Mouse (Mus musculus) liver, postnatal 0 days (tissue): ENCODE data around the gene Traf4. TPM values are rescaled to one million over a fixed set of nuclear protein-coding genes. Genes with fewer than 3 reads are reported as not detected.

Source experiments
- ATAC-seq: fragments of 200-750 bp; cut with Nextera tagmentation; 2 replicates; pipeline ENCODE4 v1.8.0; 2017; ENCODE audit warnings: mild to moderate bottlenecking, moderate library complexity
- DNase-seq: peaks from one replicate; pipeline ENCODE4 v3.0.0-alpha.2; 2016
- H3K27ac ChIP-seq: fragments of 300-500 bp; sonication (generic); 2 replicates; pipeline ENCODE4 v1.5.1; 2014; ENCODE audit warnings: antibody characterized with exemption, moderate library complexity, mild to moderate bottlenecking, low read depth
- H3K27me3 ChIP-seq: fragments of 300-500 bp; sonication (generic); 2 replicates; pipeline ENCODE4 v1.6.1; 2014; ENCODE audit warnings: low read length, control low read depth, mixed read lengths; ENCODE audit not compliant: insufficient read depth
- H3K36me3 ChIP-seq: fragments of 300-500 bp; sonication (generic); replicated peaks from 2 replicates; pipeline ENCODE4 v1.6.1; 2014; ENCODE audit warnings: mild to moderate bottlenecking, control low read depth, low read length, moderate library complexity, mixed read lengths; ENCODE audit not compliant: insufficient read depth
- H3K4me1 ChIP-seq: fragments of 300-500 bp; sonication (generic); 2 replicates; pipeline ENCODE4 v1.6.1; 2014; ENCODE audit warnings: antibody characterized with exemption, mild to moderate bottlenecking, control low read depth; ENCODE audit not compliant: insufficient read depth
- H3K4me2 ChIP-seq: fragments of 300-500 bp; sonication (generic); 2 replicates; pipeline ENCODE4 v1.6.1; 2014; ENCODE audit warnings: low read depth, mild to moderate bottlenecking, low read length, moderate library complexity, mixed read lengths
- H3K4me3 ChIP-seq: fragments of 300-500 bp; sonication (generic); 2 replicates; pipeline ENCODE4 v1.5.1; 2014; ENCODE audit warnings: low read depth, low read length
- H3K9ac ChIP-seq: fragments of 300-500 bp; sonication (generic); replicated peaks from 2 replicates; pipeline ENCODE4 v1.6.1; 2014; ENCODE audit warnings: mild to moderate bottlenecking, moderate library complexity
- H3K9me3 ChIP-seq: fragments of 300-500 bp; sonication (generic); 2 replicates; pipeline ENCODE4 v1.6.1; 2016; ENCODE audit warnings: mild to moderate bottlenecking, control low read depth, low read length, mixed read lengths
- CTCF ChIP-seq: sonication (generic); IDR thresholded peaks from 2 replicates; pipeline ENCODE4 v1.5.1; 2016; ENCODE audit warnings: antibody characterized with exemption, low read depth
- EP300 ChIP-seq: IDR thresholded peaks from 2 replicates; pipeline ENCODE4 v1.6.1; 2016; ENCODE audit warnings: antibody characterized with exemption, low read depth, mild to moderate bottlenecking
- WGBS: fragments of 180-500 bp; shearing (Covaris S2); extraction: QIAGEN DNeasy Blood & Tissue Kit; methylation state at CpG from one replicate; pipeline ENCODE4 v1.1.7; 2014; ENCODE audit not compliant: insufficient replicate concordance; 5-methylcytosine and 5-hydroxymethylcytosine counted together
- microRNA-seq: library from miRNA; unstranded; fragments of <30 nt; microRNA quantifications from one replicate; pipeline ENCODE4, GENCODE M21; 2016
- polyA plus RNA-seq: library from polyadenylated mRNA; unstranded; fragments of >200 nt; fragmentation: Nextera tagmentation; extraction: Ambion mirVana; gene quantifications from 2 replicates; pipeline ENCODE4 v1.2.1, GENCODE M21; 2015

Gene Traf4
- polyA plus RNA-seq, 1 experiment from 2014 or later: 15.3 TPM

DNA sequence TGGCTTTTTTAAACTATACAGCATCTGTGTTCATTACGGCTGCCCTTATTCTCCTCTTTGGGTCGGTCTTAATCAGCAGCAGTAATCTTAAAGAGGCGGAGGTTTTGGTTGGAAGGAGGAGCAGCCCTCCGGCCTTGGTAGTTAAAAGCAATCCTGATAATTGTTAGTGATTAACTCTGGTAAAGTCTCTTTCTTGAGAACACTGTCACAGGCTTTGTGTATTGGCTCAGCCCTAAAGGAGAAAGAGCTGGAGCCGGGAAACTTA is 49.3 kb downstream of the Traf4 start:
- H3K4me3 ChIP-seq: peak overlapping the region; percentile 71
- H3K4me1 ChIP-seq: peaks cover 53% of the 10 kb centered on the region
- no peaks in the 10 kb centered on the region for H3K27me3 ChIP-seq
- no peaks in the 10 kb centered on the region for H3K9me3 ChIP-seq
- TF ChIP-seq CTCF (no peak), EP300 (no peak)
- ATAC-seq (no peak), DNase-seq (no peak)
- WGBS: 7% methylated on average over 5 of the region's 5 CpGs
- H3K4me2 ChIP-seq: peak overlapping the region; percentile 77
- H3K9ac ChIP-seq: peak overlapping the region; percentile 71
- peak overlapping the region; percentile 74 for H3K27ac ChIP-seq
- no peaks in the 10 kb centered on the region for H3K36me3 ChIP-seq

DNA sequence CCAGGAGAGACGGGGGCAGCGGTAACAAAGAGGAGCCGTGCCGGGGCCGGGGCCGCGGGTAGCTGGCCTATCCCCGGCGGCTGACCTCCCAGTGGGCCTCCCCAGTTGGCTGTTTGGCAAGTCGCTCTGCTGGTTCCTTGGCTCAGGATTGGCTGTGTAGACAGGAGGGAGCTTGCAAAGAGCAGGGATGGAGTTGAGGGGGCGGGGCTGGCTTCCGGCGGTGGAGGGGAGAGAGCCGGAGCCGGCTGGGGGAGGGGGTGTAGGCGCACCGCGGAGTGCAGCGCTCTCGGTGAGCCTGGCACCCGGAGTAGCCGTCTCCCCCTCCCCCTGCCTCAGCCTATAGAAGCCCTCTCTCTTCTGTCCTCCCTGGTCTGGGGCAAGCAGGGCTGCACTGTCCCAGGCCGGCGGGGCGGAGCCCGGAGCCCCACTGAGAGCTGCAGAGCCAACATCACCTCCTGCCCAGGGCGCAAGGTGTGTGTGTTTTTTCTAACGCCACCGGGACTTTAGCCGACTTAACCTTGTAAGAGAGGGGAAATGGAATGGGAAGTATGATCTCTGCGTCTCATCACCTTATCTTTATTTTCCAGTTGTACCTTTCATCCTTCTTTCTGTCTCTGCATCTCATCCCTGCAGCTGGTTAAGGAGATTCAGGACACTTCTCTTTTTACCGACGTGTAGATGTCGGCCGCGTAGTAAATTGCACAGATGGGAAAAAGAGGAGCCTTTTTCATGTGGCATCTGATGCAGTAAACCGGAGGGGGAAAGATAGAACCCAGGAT is 49.8 kb downstream of the Traf4 start:
- H3K4me3 ChIP-seq: peak overlapping the region; percentile 71
- H3K36me3 ChIP-seq: no peaks in the 10 kb centered on the region
- no peaks in the 10 kb centered on the region for H3K9me3 ChIP-seq
- no peak for TF ChIP-seq EP300
- TF ChIP-seq CTCF: no peak
- DNase-seq: peak; percentile 93
- ATAC-seq: peak; percentile 99
- peak overlapping the region; percentile 74 for H3K27ac ChIP-seq
- peak overlapping the region; percentile 77 for H3K4me2 ChIP-seq
- peaks cover 51% of the 10 kb centered on the region for H3K4me1 ChIP-seq
- H3K9ac ChIP-seq: peak overlapping the region; percentile 71
- WGBS: under 1% methylated on average over 29 of the region's 37 CpGs
- no peaks in the 10 kb centered on the region for H3K27me3 ChIP-seq

DNA sequence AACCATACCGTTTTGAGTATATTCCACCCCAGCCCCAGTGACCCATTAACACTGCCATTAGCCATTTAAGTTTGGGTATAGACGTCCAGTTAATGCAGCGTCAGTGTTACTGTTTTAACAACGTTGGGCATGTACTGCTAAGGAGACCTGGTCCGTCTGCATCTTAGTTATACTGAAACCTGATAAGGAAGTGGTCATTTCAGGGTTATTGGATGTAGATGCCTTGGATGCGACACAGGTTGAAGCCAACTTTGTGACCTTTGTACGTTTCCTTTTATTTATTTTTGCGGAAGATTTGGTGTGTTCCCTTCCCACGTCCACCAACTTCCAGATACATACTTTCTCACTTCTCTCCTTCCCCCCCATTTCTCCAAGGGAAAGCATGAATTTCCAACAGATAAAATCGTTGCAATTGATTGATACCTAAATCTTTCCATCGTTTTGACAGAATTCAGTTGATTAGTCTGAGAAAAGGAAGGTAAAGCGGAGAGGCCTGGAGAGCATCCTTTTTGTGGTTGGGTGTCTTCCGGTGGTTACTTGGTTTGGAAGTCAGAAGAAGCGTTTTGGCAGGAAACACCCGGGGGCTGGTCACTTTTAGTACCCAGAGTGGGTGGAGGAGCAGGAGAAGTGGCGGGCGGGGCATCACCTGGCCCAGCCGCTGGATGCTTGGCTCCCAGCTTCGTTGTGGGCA is 50.6 kb downstream of the Traf4 start:
- TF ChIP-seq CTCF (no peak), EP300 (no peak)
- Histone ChIP-seq H3K4me1 (peaks cover 47% of the 10 kb centered on the region), H3K27ac (peak overlapping the region; percentile 74), H3K27me3 (no peaks in the 10 kb centered on the region), H3K4me3 (peak overlapping the region; percentile 71), H3K9ac (peak overlapping the region; percentile 71), H3K9me3 (no peaks in the 10 kb centered on the region), H3K36me3 (no peaks in the 10 kb centered on the region), H3K4me2 (peak overlapping the region; percentile 77)
- ATAC-seq: no peak
- WGBS: 11% methylated on average over 19 of the region's 19 CpGs
- DNase-seq: no peak

DNA sequence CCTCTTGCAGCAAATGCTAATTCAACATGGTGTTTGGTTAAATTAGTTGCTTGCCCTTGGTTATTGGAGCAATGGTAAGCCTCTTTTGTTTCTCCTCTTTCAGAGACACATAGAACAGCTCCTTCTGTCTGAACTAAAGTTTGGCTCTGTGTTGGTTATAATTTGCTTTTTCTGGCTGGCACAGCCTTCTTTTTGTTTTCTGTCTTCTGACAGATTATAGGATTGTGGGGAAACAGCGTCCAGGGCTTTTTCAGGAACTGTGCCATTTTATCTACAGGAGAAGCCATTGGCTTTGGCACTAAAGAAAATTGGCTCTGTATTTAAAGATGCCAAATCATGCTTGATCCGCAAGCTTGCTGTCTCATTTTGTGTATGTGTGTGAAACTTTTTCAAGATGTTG is 51.8 kb downstream of the Traf4 start:
- H3K27me3 ChIP-seq: no peaks in the 10 kb centered on the region
- ATAC-seq: no peak
- DNase-seq: no peak
- no peaks in the 10 kb centered on the region for H3K9me3 ChIP-seq
- no peak overlapping the region for H3K4me2 ChIP-seq
- WGBS: 89% methylated on average over 2 of the region's 2 CpGs
- H3K4me3 ChIP-seq: no peak overlapping the region
- peaks cover 36% of the 10 kb centered on the region for H3K4me1 ChIP-seq
- H3K36me3 ChIP-seq: no peaks in the 10 kb centered on the region
- H3K9ac ChIP-seq: no peak overlapping the region
- no peak overlapping the region for H3K27ac ChIP-seq
- TF ChIP-seq CTCF (no peak), EP300 (no peak)

Small RNA genes within 50 kb of the gene (microRNA-seq; reads per million reads assigned to microRNA genes)
- gene Mir7653: 1.2 reads per million

Other genes starting within 250 kb of the Traf4 start
- not detected in 2 replicates for gene Sez6, start 234.8 kb downstream of the Traf4 start, polyA plus RNA-seq
- gene Phf12, start 182.8 kb downstream of the Traf4 start, polyA plus RNA-seq: 5.0 and 5.1 TPM in 2 replicates
- gene Dhrs13, start 133.3 kb downstream of the Traf4 start, polyA plus RNA-seq: 9.2 and 10.6 TPM in 2 replicates
- 23.1 and 25.9 TPM in 2 replicates for gene Flot2, start 127.7 kb downstream of the Traf4 start, polyA plus RNA-seq
- gene Eral1, start 85.2 kb downstream of the Traf4 start, polyA plus RNA-seq: 9.3 and 10.6 TPM in 2 replicates
- 5.9 and 7.5 TPM in 2 replicates for gene Fam222b, start 70.9 kb downstream of the Traf4 start, polyA plus RNA-seq
- 4.9 and 5.4 TPM in 2 replicates for gene Nek8, start 11.1 kb upstream of the Traf4 start, polyA plus RNA-seq
- gene Tlcd1, start 11.1 kb upstream of the Traf4 start, polyA plus RNA-seq: 38.2 and 40.3 TPM in 2 replicates
- 732 and 758 TPM in 2 replicates for gene Rpl23a, start 18.0 kb upstream of the Traf4 start, polyA plus RNA-seq
- gene Rab34, start 22.8 kb upstream of the Traf4 start, polyA plus RNA-seq: 26.6 and 28.9 TPM in 2 replicates
- gene Proca1, start 27.8 kb upstream of the Traf4 start, polyA plus RNA-seq: 0.84 and 1.00 TPM in 2 replicates
- gene Sdf2, start 80.2 kb upstream of the Traf4 start, polyA plus RNA-seq: 35.3 and 35.8 TPM in 2 replicates
- 4.7 and 5.5 TPM in 2 replicates for gene Supt6, start 80.4 kb upstream of the Traf4 start, polyA plus RNA-seq
- gene 2610507B11Rik, start 96.2 kb upstream of the Traf4 start, polyA plus RNA-seq: 29.6 and 32.7 TPM in 2 replicates
- gene BC030499, start 125.3 kb upstream of the Traf4 start, polyA plus RNA-seq: 0.07 TPM in 1 of 2 replicates, not detected in the other
- 9.8 and 11.4 TPM in 2 replicates for gene Spag5, start 135.9 kb upstream of the Traf4 start, polyA plus RNA-seq
- gene Aldoc, start 157.4 kb upstream of the Traf4 start, polyA plus RNA-seq: 12.1 and 15.4 TPM in 2 replicates
- gene Pigs, start 162.8 kb upstream of the Traf4 start, polyA plus RNA-seq: 33.1 and 34.6 TPM in 2 replicates
- 63.7 and 77.0 TPM in 2 replicates for gene Unc119, start 177.9 kb upstream of the Traf4 start, polyA plus RNA-seq
- gene Foxn1, start 221.0 kb upstream of the Traf4 start, polyA plus RNA-seq: not detected in 2 replicates